Mouse (Mus musculus): ENCODE measurements around the gene Hes1. TPM values are rescaled to one million over a fixed set of nuclear protein-coding genes. Genes with fewer than 3 reads are reported as not detected.

Gene Hes1
- total RNA-seq (2021), result 10 to 100 TPM; 49.0 to 58.4 TPM

GRCm38 (mm10) chr16:30063984-30064453, at the start of gene Hes1:
TSS of gene Hes1 (plus strand) at chr16:30064384.
- peak; percentile 96 for DNase-seq
- intact Hi-C loops (cut with DNase I), result loop anchor here (1.0 to 5.0 kb wide), 2 partner anchors 55 to 182 kb away; no protein-coding TSS in a partner anchor

GRCm38 (mm10) chr16:30016064-30016463, 48.1 kb upstream of the Hes1 start:
- no peak for DNase-seq
- intact Hi-C loops (cut with DNase I), result no loop called here

DNA sequence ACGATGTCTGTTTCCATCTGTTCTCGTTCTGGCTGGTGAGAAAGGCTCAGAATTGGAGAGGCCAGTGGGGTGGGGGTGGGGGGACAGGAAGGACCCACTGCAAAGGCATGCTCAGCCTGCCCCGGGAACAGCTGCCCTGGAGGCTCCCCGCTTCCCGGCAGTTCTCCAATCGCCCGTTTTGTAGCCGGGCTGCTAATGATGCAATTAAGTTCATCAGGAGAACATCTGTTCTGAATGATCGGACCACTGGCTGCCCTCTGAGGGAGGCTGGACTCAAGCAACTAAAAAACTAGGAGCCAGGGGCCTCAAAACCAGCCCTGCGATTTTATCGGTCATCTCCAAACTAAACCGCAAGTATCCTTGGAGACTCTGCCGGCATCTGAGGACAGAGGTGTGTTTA, 44.1 kb upstream of the Hes1 start:
- DNase-seq, result peak in 1 of 2 experiments; percentile 46
- intact Hi-C loops (cut with DNase I), result no loop called here

- intact Hi-C loops (cut with DNase I), result no loop called here
- no peak for DNase-seq
These were observed 41.8 kb upstream of the Hes1 start for GRCm38 (mm10) chr16:30022352-30022751.

- intact Hi-C loops (cut with DNase I), result no loop called here
- DNase-seq, result no peak
These were observed 41.0 kb upstream of the Hes1 start for GRCm38 (mm10) chr16:30022890-30023797.

- intact Hi-C loops (cut with DNase I), result no loop called here
- peak; percentile 37 to 40 for DNase-seq
These were observed 39.4 kb upstream of the Hes1 start for GRCm38 (mm10) chr16:30024681-30025262.

GRCm38 (mm10) chr16:30028184-30028583, 36.0 kb upstream of the Hes1 start:
- DNase-seq, result no peak
- intact Hi-C loops (cut with DNase I), result no loop called here

DNA sequence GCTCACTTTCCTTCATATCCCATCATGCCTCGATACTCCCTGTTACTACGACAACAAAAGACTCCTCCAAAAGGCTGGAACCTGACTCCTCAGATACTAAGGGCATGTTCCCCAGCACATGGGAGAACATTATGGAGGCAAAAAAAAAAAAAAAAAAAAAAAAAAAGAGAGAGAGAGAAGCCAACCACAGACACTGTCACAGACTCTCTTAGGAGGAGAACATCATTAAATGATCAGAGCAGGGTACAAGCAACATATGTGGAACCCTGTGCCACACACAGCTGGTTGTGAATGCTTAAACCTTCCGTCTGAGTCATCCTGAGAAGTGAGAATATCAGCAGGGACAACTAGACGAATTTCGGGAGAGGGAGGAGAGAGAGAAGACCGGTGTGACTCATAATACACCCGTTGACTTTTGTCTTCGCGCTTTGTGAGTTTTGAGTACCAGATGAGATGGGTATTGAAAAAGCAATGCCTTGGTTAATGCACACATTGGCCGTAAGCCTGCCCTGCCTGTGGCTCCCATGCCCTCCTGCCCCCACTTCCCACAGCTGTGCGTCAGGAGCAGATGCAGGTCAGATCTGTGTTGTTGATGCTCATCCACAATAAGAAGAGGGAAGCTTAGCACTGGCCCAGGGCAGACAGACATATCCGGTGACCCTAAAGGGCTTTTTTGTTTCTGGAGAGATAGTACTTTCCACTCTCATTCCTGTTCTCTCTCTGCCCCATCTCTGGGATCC, 34.8 kb upstream of the Hes1 start:
- no peak for DNase-seq

DNA sequence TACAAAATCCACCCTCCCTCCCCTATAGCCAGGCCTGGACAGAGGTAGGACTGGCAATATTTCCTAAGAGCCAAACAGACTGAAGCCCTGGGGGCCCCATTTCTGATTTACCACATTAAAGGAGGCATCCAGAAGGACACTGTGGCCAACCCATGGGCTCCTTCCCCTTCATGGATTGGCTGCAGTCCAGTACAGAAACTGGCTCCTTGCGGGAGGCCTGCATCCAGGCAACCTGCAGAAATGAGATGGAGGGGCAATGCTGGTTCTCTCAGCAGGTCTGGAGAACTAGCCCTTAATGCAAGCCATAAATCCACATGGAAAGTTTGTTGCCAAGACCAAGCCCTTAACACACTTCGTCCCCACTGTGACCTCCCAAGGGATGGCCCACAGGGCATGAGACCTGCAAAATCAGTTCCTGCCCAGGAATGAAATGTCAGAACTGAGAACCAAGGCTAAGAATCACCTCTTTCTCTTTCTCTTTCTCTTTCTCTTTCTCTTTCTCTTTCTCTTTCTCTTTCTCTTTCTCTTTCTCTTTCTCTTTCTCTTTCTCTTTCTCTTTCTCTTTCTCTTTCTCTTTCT, 31.8 kb upstream of the Hes1 start:
- intact Hi-C loops (cut with DNase I), result no loop called here
- no peak for DNase-seq

More for the DNA sequence above, 34.8 kb upstream of the Hes1 start:
- intact Hi-C loops (cut with DNase I), result no loop called here

DNA sequence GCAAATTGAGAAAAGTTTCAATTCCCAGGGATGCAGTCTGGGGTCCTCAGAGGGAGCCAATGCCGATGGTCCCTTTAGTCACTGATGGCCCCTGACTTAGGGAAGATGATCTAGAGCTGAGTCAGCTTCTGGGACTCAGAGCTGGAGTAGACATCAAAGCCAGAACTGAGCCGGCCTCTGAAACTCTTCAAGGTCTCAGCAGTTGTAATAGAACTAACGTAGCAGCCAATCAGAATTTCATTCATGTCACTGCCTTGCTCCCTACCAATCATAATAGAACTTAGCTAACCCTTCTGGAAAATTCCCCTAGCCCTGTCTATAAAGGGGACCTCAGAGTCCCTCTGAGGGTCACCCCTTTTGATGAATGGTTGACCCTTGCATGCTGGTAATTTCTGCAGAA, 30.8 kb upstream of the Hes1 start:
- intact Hi-C loops (cut with DNase I), result no loop called here
- DNase-seq, result no peak

DNA sequence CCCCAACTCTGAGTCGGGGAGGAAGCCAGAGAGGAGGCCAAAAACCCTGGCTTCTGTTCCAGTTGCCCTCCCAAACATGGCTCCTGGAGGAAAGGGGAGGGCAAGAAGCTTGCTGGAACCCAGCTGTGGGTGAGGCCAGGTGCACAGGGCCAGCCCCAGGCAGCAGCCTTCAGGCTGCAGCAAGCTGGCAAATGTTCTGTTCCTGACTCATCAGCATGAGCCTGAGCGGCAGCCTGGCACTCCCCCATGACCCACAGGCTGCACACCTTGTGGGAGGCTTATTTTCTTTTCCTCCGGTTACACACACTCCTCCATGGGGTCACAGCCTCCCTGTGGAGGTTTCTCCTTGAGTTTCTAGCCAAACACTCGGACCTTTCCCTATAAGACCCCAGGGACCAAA, 30.2 kb upstream of the Hes1 start:
- intact Hi-C loops (cut with DNase I), result no loop called here
- no peak for DNase-seq

GRCm38 (mm10) chr16:30034521-30034920, 29.7 kb upstream of the Hes1 start:
- intact Hi-C loops (cut with DNase I), result no loop called here

DNA sequence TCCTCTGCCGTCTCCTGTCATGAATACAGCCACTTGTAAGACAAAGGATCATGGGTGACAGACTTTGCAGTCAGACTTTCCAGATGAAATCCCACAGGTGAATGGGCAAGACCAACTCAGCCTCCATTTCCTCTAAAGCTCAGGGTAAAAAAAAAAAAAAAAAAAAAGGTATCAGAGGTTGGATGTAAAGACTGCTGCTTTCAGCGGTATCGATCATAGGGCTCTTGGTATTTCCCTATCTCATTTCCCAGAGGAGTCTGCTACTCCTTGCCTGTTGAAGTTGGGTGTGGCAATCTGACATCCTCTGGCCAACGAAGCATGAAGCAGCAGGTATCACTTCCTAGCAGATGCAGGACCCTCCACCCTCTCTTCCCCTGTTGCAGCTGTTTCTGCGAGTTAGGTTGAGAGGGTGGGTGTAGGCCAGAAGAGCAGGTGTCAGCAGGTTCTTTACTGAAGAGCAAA, 29.2 kb upstream of the Hes1 start:
- no peak for DNase-seq
- intact Hi-C loops (cut with DNase I), result no loop called here

More at GRCm38 (mm10) chr16:30034521-30034920, 29.7 kb upstream of the Hes1 start:
- peak; percentile 44 to 47 for DNase-seq

GRCm38 (mm10) chr16:30036104-30036503, 28.1 kb upstream of the Hes1 start:
- DNase-seq, result no peak
- intact Hi-C loops (cut with DNase I), result no loop called here

DNA sequence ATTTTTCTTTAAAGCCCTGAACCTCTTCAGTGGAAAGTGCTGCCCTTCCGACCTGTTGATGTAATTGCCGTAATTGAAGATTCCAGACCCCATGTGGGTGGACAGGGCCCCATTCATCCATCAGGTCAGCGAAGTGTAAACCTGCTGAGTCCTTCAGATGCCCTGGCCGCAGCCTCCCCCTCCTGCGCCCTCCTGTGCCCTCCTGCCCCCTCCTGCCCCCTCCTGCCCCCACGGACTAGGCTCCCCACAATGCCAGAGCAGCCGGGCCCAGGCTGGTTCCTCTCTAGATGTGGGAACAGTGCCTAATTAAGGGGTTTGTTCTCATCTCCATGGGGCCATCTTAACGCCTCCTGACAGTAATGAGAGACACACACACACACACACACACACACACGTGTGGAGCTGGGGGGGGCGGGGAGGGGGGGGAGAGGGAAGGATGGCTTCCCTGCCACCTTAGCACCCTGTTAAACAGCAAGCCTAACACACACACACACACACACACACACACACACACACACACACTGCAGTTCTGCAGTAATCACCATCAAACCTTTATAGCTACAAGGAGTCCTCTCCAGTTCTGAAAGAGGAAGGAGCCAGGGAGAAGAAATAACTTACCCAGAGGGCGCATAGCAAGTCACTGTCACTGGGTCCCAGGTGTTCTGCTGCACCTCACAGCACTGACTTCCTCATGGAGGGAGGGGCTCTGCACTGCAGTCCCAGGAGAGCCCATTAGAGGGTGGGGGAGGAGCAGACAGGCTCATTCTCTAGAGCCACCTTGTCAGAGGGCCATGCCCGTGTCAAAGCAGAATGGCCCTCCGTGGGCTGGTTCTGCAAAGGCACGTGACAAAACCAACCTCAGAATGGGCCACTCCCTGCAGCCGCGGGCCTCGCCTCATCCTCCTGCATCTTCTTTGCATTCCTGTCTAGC, 25.3 kb upstream of the Hes1 start:
- DNase-seq, result no peak
- intact Hi-C loops (cut with DNase I), result no loop called here

DNA sequence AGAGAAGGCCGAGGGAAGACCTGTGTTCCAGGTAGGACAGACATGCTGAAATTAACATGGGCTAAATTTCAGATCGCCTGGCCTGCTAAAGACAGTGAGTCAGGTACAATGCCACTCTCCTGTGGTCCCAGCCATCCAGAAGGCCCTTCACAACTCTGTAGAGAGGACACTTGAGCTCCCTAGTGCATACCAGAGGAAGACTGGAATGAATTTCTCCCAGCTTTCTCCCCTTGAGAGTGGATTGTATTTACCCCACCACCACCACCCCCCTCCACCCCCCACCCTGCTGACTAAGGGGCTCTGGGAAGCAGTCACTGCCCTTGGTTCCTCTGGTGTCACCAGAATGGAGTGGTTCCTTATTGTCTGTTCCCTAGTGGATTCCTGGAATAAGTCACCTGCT, 24.3 kb upstream of the Hes1 start:
- intact Hi-C loops (cut with DNase I), result no loop called here
- no peak for DNase-seq

DNA sequence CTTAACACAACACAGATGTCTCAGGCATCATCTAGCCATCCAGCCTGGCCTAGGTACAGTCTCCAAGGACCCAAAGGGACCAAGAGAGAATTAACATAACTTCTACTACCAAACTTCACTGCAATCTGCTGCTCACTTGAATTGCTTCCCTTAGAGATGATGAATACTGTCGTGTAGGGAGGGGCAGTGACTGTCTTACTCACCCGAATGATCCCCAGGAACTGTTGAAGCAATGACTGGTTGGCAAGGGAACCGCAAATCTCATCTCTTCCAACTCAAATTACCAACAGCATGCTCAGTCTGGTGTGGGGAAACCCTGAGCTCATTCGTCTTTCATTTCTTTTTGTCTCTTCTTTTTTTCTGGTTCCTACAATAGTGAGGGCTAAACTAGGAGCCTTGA, 21.3 kb upstream of the Hes1 start:
- intact Hi-C loops (cut with DNase I), result no loop called here
- DNase-seq, result no peak

DNA sequence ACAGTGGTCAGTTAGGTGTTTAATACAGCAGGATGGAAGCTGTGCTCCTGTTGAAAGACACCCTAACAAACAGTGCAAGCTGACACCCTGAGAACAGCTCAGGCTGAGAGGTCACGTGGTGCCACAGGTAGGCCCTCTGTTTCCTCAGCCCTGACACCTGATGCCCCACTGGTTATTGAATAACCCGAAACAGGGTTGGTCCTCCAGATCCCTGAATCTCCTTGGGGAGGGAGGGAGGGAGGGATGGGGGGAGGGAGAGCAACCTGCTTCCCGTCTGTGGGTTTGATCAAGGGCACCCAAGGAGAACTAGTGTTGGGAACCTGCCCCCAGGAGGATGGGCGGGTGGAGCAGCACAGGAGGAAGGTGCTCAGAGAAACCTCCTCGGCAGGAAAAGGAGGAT, 18.6 kb upstream of the Hes1 start:
- intact Hi-C loops (cut with DNase I), result no loop called here

DNA sequence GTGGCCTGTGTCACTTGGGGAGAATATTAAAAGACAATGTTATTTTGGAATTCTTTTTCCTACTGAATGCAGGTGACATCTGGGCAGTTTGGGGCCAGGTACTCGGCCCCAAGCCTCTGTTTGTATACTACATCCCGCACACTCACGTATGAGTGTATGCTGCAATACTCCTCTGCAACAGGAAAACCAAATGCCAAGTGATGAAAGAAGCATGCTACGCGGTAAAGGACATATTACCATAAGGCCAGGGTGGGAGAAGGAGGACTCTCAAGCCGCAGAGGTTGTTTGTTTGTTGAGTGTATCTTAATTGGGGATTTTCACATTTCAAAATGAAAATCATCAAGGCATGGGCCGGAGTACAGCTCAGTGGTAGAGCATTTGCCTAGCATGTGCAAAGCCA, 17.2 kb upstream of the Hes1 start:
- intact Hi-C loops (cut with DNase I), result no loop called here
- no peak for DNase-seq

More for the DNA sequence above, 18.6 kb upstream of the Hes1 start:
- no peak for DNase-seq

GRCm38 (mm10) chr16:30047421-30047831, 16.8 kb upstream of the Hes1 start:
- intact Hi-C loops (cut with DNase I), result no loop called here
- peak; percentile 36 to 46 for DNase-seq

Data from heart, postnatal 10 days (tissue).